Mouse (Mus musculus) spleen, adult 2 months (tissue): ENCODE results near the gene Olfr713.

ENCODE experiments used
- CTCF ChIP-seq: fragments of 200-500 bp; IDR thresholded peaks from 2 replicates; pipeline ENCODE4 v1.5.1; 2011; ENCODE audit warnings: mild to moderate bottlenecking, inconsistent platforms; ENCODE audit not compliant: insufficient read depth, insufficient read length, insufficient replicate concordance; ENCODE audit errors: extremely low read depth
- POLR2A ChIP-seq: fragments of 200-500 bp; IDR thresholded peaks from 2 replicates; pipeline ENCODE4 v1.6.1; 2011; ENCODE audit warnings: low read depth, low read length, inconsistent platforms

- TF ChIP-seq POLR2A (no peak), CTCF (no peak)
Measured at GRCm38 (mm10) chr7:107070681-107071080, 39.7 kb downstream of the Olfr713 start, which contains the start of gene Olfr714.
